Mouse (Mus musculus) left cerebral cortex, postnatal 25 days (tissue): ENCODE data around the gene Fbxw25. TPM values are rescaled to one million over a fixed set of nuclear protein-coding genes. Genes with fewer than 3 reads are reported as not detected.
"Not testable (repeated sequence)": the region's sequence is repeated elsewhere in the genome, so short reads cannot be mapped to it uniquely, and the experiment has no call there.

Source experiments
- DNase-seq, 2 experiments: peaks; one replicate each; pipeline ENCODE4 v3.0.0; 2022; ENCODE audit warnings: low spot score in 2 of 2, mixed read lengths in 1 of 2
- intact Hi-C: fragments of 180-260 bp; cut with DNase I; formaldehyde crosslinking; loops from one replicate; pipeline ENCODE4 v1.15.1; 2025
- total RNA-seq, 2 experiments: library from RNA; stranded (reverse); gene quantifications; 2 replicates each; pipeline ENCODE4 v1.2.3; 2021

The Fbxw25 gene
- total RNA-seq, result not detected

- DNase-seq, intact Hi-C loops: not testable (repeated sequence)
Measured at GRCm38 (mm10) chr9:109664552-109664951, at the start of gene Fbxw25. TSS of gene Fbxw25 (minus strand) at chr9:109664652.

- intact Hi-C loops, DNase-seq: not testable (repeated sequence)
Measured at GRCm38 (mm10) chr9:109702600-109702999, 38.1 kb upstream of the Fbxw25 start, which contains the start of gene Fbxw18. TSS of gene Fbxw18 (minus strand) at chr9:109702700.

- peak in 1 of 2 experiments; percentile 6 for DNase-seq
- intact Hi-C loops, result no loop called here
Measured at GRCm38 (mm10) chr9:109685299-109685698, 20.8 kb upstream of the Fbxw25 start.

GRCm38 (mm10) chr9:109625957-109626356 is 38.5 kb downstream of the Fbxw25 start, which contains the start of gene Fbxw24:
TSS of gene Fbxw24 (minus strand) at chr9:109626057.
- intact Hi-C loops, result not testable (repeated sequence)

GRCm38 (mm10) chr9:109606837-109607236 is 57.6 kb downstream of the Fbxw25 start:
- intact Hi-C loops, result not testable (repeated sequence)
- DNase-seq, result peak; percentile 2 to 14

More at GRCm38 (mm10) chr9:109625957-109626356, 38.5 kb downstream of the Fbxw25 start, which contains the start of gene Fbxw24:
- DNase-seq, result not testable (repeated sequence)

GRCm38 (mm10) chr9:109602128-109602527 is 62.3 kb downstream of the Fbxw25 start:
- intact Hi-C loops, result not testable (repeated sequence)

GRCm38 (mm10) chr9:109597226-109597625 is 67.2 kb downstream of the Fbxw25 start:
- no peak for DNase-seq
- intact Hi-C loops, result no loop called here

More at GRCm38 (mm10) chr9:109602128-109602527, 62.3 kb downstream of the Fbxw25 start:
- not testable (repeated sequence) for DNase-seq

Other genes with a start within 250 kb of the Fbxw25 start
- not detected for gene Fbxw16, start 215.5 kb downstream of the Fbxw25 start, total RNA-seq
- gene Fbxw19, start 168.8 kb downstream of the Fbxw25 start, total RNA-seq, result not detected
- gene Fbxw15, start 96.4 kb downstream of the Fbxw25 start, total RNA-seq, result not detected
- not detected for gene Fbxw24, start 38.6 kb downstream of the Fbxw25 start, total RNA-seq
- gene Fbxw18, start 38.0 kb upstream of the Fbxw25 start, total RNA-seq, result not detected
- not detected for gene Fbxw26, start 81.4 kb upstream of the Fbxw25 start, total RNA-seq
- gene Fbxw27, start 126.0 kb upstream of the Fbxw25 start, total RNA-seq, result not detected
- 1 to 10 TPM; 1.8 to 2.8 TPM for gene Spink8, start 147.6 kb upstream of the Fbxw25 start, total RNA-seq
- gene Nme6, start 168.1 kb upstream of the Fbxw25 start, total RNA-seq, result 1 to 10 TPM; 7.3 to 7.7 TPM
- not detected for gene Camp, start 185.0 kb upstream of the Fbxw25 start, total RNA-seq
- 1 to 10 TPM; 3.9 to 4.0 TPM for gene Cdc25a, start 210.9 kb upstream of the Fbxw25 start, total RNA-seq